Mouse (Mus musculus) adrenal gland, adult (tissue): ENCODE results near the gene Svs1.

Source experiments
- DNase-seq, 2 experiments: peaks; one replicate each; pipeline ENCODE4 v3.0.0; 2022 to 2023; ENCODE audit warnings: low spot score in 1 of 2; ENCODE audit not compliant: inconsistent age in 2 of 2

Svs1 gene

DNA sequence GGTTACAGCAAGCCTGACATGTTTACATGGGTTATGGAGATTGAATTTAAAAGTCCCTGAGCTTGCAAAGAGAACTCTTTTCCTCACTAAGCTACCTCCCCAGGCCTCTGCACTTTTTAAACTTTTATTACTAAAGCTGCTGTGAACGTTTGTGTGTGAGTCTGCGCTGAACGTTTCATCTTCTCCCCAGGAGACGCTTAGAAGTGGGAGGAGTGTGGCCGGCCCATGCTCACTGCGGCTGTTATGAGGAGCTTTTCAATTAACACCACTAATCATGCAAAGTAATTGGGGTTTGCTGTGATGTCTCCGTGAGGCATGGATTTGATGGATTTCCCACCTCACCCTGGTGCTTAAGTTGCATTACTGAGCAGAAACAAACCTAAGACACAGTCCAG, 22.5 kb downstream of the Svs1 start:
- no peak for DNase-seq

DNA sequence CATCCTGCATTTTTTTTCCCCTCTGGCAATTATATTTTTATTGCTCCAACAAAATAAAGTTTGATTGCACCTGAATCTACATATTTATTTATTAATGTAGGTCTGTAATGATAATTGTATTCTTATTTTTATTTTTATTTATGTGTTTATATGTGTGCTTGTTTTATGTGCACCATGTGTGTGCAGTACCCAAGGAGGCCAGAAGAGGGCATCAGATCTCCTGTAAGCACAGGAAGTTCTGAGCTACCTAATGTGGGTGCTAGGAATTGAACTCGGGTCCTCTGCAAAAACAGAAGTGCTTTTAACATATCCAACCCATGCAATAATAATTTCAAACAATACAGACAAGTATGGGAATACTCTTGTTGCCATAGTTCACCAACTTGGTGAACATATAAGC, 23.0 kb downstream of the Svs1 start:
- no peak for DNase-seq

DNA sequence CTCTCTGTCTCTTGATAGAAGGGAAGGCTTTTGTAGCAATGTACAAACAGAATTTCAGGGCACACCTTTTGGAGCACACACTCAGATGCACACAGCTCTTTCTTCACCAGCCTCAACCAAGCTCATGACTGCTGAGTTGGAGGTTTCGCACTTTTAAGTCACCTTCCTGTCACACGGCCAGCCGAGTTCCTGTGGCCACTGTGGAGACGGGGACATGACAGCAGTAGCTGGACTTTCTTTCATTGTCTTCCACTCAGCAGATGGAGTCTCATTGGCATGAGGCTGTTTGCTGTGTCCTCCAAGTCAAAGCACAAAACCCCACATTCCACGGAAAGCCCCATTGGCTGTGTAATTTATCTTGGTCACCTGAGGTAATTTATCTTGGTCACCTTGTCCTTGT, 24.5 kb downstream of the Svs1 start:
- DNase-seq = no peak

DNA sequence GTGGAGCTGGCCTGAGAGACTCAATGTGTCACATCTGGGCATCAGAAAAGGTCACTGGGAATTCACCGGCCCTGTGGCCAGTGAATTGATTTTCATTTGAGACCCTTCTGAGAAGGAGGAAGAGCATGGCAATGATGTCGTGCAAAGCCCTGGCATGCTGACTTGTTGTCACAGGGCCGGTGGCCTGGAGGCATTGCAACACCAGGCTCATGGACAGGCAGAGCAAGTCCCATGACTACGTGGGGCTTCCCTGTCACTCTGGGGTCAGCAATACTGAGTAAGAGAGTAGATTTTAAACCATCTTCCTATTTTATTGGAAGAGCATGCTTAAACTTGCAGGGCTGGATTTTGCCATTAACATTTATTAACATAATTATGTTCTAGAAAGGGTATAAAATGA, 26.4 kb downstream of the Svs1 start:
- DNase-seq = no peak

DNA sequence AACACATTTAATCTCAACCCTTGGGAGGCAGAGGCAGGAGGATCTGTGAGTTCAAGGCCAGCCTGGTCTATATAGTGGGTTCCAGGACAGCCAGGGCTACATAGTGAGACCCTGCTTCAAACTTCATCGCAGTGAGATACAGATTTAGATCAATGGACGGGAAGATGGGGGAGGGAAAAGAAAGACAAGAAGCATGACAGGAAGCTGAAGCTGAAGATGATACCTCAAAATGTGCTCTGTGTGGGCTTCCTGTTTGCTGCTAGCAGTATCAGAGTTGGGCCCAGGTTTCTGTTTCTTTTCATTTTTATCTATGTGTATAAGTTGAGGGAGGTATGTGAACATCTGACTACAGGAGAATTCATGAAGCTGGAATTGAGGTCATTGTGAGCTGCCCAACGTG, 26.8 kb downstream of the Svs1 start:
- DNase-seq = no peak

DNA sequence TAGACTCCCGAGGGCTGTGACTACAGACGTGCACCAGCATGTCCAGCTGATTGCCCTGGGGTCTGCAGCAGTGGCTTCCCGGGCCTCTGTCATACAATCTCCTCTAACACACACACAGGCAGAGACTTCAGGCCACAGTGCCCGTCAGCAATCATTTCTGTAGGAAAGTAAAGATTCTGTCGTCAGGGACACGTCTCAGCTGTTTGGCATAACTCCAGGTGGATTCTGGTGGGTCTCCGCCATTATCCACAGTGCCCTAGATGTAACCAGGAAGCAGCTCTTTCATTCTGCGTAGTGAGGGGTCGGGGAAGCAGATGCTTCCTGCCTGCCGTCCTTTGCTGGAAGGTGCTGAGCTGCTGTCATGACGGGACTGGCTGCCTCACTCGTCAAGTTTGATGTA, 30.5 kb downstream of the Svs1 start:
- DNase-seq = no peak

DNA sequence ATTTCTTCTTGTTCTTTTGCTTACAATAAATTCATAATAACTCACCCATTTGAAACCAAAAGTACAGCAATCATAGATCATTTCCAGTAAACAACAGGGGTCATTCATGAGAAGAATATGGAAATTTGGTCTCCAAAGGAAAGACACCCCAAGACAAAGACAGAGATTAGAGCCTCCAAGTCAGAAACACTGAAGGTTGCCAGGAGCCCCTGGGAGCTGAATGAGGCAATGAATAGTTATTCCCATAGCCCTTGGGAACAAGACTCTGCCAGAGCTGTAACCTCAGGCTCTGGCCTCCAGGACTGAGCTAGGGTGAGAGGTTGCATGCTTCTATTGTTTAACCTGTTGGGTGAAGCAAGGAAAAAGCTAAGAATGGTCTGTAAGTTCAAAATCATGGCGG, 32.7 kb downstream of the Svs1 start:
- no peak for DNase-seq

DNA sequence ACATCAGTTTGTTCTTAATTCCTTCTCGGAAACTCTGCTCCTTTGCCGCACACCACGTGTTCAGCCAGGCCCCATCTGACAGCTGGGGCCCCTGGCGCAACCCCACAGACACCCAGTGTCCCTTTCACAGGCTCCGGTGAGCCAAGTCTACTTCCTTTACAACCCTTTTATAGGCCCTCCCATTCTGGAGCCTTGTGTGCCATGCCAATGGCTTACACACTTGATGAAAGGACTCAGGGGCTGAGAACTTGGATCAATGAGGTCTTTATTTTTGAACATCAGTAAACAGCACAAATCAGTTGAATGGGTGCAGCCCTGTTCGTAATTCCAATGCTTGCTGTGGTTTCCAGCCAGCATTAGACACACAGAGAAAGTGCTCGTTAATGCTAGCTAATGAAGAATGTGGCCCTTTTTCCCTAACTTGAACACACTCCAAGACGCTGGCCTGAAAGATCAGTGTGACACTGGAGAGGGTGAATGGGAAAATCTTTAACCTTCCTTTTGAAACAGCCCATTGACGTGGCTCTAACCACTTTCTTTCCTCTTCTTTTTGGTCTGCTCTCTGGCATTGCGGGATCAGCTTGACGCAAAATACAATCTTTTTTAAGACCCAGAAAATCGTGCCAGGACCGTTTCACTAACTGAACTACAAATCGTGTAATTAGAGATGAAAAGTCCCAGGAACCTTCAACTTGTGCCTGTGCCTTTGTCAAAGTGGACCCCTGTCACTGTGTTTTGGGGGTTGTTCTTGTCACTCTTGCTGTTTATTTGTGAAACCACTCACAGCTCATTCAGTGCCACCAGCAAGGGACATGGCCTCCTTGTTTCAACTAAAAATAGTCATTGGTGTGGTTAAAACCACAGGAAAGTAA, 34.7 kb downstream of the Svs1 start:
- DNase-seq = no peak

DNA sequence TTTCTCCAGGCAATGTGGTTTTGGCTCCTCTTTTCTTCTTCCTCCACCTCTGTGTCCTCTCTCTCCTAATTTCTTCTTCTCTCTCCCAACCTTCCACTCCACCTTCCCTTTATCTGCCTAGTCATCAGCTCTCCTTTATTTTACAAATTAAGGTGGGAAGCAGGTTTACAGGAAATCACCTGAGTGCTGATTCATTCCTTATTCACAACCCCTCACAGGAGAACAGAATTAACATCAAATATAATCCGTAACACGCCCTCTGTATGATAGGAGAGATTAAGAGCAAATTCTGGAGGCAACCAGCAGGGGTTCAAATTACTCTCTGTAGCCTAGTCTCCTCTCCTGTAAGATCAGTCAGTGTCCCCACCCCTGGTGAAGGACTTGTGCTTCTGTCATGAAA, 35.7 kb downstream of the Svs1 start:
- DNase-seq = no peak

DNA sequence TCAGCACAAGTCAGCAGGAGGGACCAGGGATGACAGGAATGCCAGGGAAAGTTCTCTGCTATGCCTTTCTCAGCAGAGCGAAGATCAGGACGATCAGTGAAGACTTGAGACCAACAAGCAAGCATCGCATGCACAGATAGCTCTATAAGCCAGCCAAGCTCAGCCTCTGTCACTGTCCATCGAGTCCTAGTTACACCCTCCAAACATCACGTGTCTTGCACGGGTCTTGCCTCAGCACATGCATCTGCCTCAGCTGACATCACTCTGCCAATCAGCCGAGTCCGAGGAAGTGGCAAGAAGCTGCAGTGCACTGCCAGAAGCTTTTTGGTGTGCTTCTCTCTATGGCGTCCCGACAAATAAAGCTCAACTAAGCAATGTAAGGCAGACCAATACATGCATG, 36.7 kb downstream of the Svs1 start:
- DNase-seq = no peak

DNA sequence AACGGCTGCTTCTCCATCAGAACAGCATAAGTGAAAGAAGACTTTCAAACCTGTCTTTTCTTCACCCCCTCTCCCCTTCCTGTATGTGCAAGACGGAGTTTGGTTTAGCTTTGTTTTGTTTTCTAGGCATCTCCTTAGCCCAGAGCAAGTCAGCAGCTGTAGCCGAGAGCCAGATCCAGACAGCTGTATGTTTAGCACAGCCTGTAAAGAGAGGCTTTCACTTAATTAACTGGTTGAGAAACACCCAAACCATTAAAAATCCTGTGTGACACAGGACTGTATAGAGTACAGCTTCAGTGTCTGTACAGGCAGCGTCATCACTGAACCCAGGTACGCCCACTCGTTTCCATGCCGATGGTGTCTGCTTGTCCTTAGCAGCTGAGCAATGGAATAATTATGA, 38.6 kb downstream of the Svs1 start:
- no peak for DNase-seq

DNA sequence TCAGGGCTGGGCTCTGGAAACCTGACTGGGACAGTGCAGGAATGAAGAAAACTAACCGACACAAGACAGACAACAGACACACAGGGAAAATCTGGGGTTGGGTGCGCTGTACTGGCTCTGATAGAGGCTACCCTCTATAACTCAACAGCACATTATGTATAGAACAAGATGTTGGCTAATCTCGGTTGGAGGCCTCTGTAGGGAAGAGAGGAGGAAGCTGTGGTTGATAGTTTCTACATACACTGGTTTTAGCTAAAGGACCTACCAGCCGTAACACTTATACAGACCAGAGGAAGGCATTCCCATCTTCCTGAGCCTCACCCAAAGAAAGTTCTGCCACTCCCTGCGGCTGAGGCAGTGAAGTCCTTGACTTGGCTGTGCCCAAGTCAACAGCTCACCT, 39.8 kb downstream of the Svs1 start:
- no peak for DNase-seq

DNA sequence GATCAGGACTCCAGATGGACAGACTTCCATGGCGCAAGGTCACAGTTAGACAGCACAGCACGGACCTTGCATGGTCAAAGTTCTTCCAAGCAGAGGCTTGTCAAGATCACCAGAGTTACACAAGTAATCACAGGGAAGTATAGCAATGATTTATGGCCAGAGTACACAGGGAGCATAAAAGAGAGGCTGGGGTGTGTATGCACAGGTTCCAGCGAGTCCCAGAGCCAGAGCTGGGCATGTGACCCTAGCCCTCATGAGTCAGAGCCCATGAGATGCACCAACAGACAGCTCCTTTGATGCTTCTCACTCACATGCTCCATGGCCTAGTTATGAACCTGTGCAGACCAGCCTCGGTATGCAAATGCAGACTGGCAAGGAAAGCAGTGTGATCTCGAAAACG, 41.4 kb downstream of the Svs1 start:
- no peak for DNase-seq

DNA sequence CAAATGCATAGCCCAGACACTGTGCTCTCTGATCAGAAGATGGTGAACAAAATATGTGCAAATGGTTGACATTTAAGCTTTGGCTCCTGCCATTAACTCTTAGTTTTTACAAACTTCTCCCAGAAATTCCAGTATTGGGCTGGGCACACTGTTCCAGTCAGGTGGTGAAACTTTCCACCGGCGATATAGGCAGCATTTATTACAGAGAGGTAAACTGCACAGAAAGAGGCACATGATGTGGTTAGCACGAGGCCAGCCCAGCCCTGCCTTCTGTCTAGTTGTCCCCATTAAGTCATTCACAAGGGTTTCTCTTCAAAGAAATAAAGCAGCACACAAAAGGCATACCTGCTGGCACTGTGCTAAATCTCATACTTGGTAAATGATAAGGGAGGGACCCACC, 42.0 kb downstream of the Svs1 start:
- DNase-seq = no peak

DNA sequence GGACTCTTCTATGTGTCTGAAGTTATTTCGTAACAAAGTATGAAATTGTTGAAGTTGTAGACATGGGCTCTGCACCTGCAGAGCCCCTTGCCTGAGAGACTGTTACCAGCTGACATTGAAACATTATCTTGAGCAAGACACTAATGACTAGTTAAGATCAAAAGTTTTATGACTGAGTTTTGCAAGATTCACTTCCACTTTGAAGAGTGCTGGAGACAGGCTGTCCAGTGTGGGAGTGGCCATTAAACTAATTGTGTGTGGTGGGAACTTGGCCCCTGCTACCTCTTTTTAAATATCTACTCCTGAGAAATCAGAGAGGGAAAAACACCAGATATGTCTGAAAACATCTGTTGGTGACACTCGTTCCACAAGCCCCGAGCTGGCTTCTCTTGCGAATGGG, 44.6 kb downstream of the Svs1 start:
- DNase-seq = no peak

DNA sequence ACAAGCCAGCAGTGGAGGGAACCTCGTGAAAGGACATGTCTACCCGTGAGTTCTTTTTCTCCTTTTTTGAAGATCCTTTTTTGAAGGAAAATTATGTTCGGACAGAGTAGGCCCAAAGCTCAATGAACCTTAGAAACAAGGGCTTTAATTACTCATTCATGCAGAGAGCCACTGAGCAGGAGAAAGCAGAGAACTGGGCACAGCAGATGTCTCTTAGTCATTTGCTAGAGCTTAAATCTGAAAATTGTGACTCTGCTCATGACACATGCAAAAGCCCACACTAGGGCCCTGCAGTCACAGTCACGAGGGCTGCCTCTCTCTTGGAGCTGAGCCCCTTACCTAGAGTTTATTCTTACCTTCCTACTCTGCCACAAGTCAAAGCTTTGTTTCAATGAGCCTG, 46.1 kb downstream of the Svs1 start:
- no peak for DNase-seq

DNA sequence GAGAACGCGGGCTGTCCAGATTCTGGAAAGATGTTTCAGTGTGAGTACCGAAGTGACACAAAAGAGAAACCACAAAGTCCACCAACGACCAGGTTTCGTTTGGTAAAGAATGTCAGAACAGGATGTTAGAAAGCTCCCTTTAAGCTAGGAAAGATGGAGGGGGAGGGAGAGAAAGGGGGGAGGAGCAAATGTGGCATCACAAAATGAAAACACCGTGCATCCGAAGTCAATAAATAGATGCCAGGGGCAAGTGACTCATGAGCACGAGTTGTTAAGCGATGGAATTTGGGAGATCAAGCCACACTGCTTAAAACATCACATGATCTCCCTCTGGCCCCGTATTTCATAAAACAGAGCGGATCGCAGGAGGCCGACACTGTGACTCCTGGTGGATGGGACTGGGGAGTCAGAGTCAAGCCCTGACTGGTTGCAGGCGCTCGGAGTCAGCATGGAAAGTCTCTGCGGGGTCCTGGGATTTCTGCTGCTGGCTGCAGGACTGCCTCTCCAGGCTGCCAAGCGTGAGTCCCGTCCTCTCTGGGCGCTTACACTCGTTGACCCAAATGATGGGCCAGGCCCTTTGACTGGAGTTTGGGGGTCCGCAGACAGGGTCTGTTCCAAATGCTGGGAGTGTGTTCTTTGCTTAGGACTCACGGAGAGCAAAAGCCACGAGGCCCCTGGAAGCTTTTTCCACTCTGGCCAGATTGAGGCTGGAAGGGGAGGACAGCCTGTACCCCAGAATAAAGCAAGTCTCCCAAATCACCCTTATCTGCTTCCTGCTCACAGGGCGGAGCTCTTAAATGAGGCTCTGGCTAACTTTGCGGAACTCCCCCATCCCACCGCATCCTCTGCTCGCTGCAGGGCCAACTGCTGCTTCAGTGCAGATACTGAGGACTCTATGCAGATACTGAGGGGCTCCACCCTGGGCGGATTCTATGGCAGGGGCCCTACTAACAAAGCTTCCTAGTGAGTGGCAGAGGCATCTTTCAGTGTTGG, 49.9 kb downstream of the Svs1 start, which contains the start of gene Gpnmb:
Gpnmb (plus strand) TSS at position 272 of the 993 bp plus-strand sequence.
- DNase-seq = peak in 1 of 2 experiments; percentile 30

DNA sequence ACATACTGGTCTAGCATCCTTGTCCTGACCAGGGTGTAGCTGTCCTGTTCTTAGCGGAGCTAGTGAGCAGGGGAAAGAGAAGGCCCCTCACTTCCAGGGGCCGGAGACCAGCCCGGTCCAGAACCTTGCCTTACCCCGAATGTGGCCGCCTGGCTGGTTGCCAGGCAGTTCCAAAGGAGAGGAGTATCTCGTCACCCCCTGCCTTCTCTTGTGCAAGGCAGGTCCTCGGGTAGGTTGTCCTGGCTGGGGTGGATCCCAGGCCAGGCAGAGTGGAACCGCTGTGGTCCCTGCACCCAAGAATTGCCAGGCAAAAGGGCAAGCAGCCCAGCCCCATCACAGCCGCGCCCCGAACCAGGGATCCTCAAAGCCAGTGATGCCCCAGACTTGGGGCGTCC, 50.6 kb downstream of the Svs1 start:
- no peak for DNase-seq

DNA sequence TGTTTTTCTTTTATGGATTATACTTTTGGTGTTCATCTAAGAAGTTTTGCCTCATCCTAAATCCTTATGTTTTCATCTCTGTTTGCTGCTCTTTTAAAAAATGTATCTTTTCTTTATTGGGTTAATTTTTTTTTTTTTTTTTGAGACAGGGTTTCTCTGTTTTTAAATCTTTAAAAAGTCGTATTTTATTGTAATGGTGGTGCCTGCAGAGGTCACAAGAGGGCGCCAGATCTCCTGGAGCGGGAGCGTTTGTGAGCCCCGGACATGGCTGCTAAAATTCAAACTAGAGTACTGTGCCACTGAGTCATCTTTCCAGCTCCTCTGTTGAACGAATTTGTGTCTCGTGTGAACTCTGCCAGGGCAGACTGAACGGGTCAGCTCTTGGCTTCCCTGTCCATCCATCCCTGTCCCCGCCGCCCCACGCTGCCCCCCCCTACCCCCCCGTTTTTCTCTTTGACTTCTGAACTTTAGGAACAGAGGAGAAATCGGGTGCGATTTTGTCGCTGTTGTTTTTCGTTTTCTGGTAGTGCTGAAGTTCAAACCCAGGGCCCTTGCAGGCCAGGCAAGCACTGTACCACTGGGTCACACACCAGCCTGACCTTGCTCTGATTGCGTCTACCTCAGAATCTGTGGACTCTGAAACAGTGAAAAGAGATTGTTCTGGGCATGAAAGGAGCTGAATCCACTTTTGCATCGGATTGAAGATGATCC, 53.0 kb downstream of the Svs1 start:
- DNase-seq = peak; percentile 59 to 81
